Comparison of ENCODE assay signal across 16 mouse cellular contexts in the genomic region with DNA sequence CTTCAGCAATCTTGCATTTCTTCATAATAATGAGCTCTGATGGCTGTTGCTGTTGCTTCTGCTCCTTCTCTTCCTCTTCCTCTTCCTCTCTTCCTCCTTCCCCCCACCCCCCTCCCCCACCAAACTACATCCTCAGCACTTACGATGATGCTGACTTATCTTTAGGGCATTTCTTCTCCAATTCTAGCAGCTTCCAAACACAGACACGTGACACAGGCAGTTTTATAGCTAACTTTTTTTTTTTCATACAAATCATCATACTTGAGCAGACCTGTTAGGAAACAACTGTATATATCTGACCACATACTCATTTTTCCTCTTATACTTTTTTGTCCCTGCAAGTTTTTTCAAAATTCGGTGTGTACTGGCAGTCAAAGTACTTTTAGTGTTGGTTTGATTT.
"Had no signal": no experiment of that assay in that cellular context is flagged by ENCODE, and none has a peak within 500 bp of the region (broad histone marks: within the 10 kb centered on the region; RNA-seq: fewer than 3 reads in every experiment).

No protein-coding gene starts in this region.

- H3K36me3 ChIP-seq: stomach, embryonic 15.5 days had no signal

- H3K4me1 ChIP-seq: neural tube, embryonic 15.5 days; stomach, embryonic 15.5 days had no signal

- DNase-seq: retina, postnatal 1 day; right cerebral cortex, adult 18-20 months; right cerebral cortex, postnatal 14 days; right cerebral cortex, postnatal 25 days; right cerebral cortex, postnatal 4 days; spleen, adult 18-20 months; thymus, adult 18-20 months; thymus, adult 2 months; thymus, postnatal 14 days; thymus, postnatal 25 days; thymus, postnatal 36 days; thymus, postnatal 4 days had no signal

- H3K27ac ChIP-seq: neural tube, embryonic 13.5 days; neural tube, embryonic 15.5 days; stomach, embryonic 15.5 days; stomach, postnatal 0 days had no signal

- H3K4me3 ChIP-seq: neural tube, embryonic 13.5 days; neural tube, embryonic 15.5 days; stomach, embryonic 15.5 days had no signal

- H3K27me3 ChIP-seq: neural tube, embryonic 13.5 days; neural tube, embryonic 15.5 days; stomach, embryonic 15.5 days had no signal

- H3K9ac ChIP-seq: neural tube, embryonic 13.5 days; neural tube, embryonic 15.5 days; stomach, embryonic 15.5 days had no signal

- H3K9me3 ChIP-seq: neural tube, embryonic 15.5 days; stomach, embryonic 15.5 days had no signal
